Mouse (Mus musculus) heart, embryonic 14.5 days (tissue): ENCODE measurements around the gene Zfhx3. TPM values are rescaled to one million over a fixed set of nuclear protein-coding genes. Genes with fewer than 3 reads are reported as not detected.

ENCODE experiments used
- ATAC-seq: fragments of 200-750 bp; cut with Nextera tagmentation; 2 replicates; pipeline ENCODE4 v1.8.0; 2017; ENCODE audit warnings: low read depth, moderate TSS enrichment; ENCODE audit not compliant: insufficient number of reproducible peaks, insufficient read depth, low FRiP score
- H3K27ac ChIP-seq, 2 experiments: fragments of 200-500 bp in 1 of 2; fragments of 300-500 bp in 1 of 2; sonication (generic) in 1 of 2; replicated peaks in 1 of 2; 2 replicates each; pipeline ENCODE4 v1.5.1; 2012 to 2014; ENCODE audit warnings: low read depth in 2 of 2, low read length in 2 of 2, control low read depth in 1 of 2, mild to moderate bottlenecking in 1 of 2, mixed read lengths in 1 of 2; ENCODE audit not compliant: control insufficient read depth in 1 of 2, insufficient read depth in 1 of 2
- H3K27me3 ChIP-seq: fragments of 300-500 bp; sonication (generic); 2 replicates; pipeline ENCODE4 v1.6.1; 2014; ENCODE audit warnings: mild to moderate bottlenecking, low read length, control low read depth; ENCODE audit not compliant: control insufficient read depth, insufficient read depth
- H3K36me3 ChIP-seq: fragments of 300-500 bp; sonication (generic); 2 replicates; pipeline ENCODE4 v1.6.1; 2014; ENCODE audit warnings: mild to moderate bottlenecking, control low read depth, low read length, mixed read lengths; ENCODE audit not compliant: control insufficient read depth, insufficient read depth
- H3K4me1 ChIP-seq, 2 experiments: fragments of 200-500 bp in 1 of 2; fragments of 300-500 bp in 1 of 2; sonication (generic) in 1 of 2; 2 replicates each; pipeline ENCODE4 v1.6.1; 2012 to 2014; ENCODE audit warnings: low read length in 2 of 2, control low read depth in 1 of 2, mixed read lengths in 1 of 2; ENCODE audit not compliant: control insufficient read depth in 2 of 2, insufficient read depth in 2 of 2
- H3K4me2 ChIP-seq: fragments of 300-500 bp; sonication (generic); 2 replicates; pipeline ENCODE4 v1.6.1; 2014; ENCODE audit warnings: mild to moderate bottlenecking, low read length
- H3K4me3 ChIP-seq, 2 experiments: fragments of 200-500 bp in 1 of 2; fragments of 300-500 bp in 1 of 2; sonication (generic) in 1 of 2; 2 replicates each; pipeline ENCODE4 v1.5.1; 2012 to 2014; ENCODE audit warnings: low read length in 2 of 2, mild to moderate bottlenecking in 2 of 2, control low read depth in 1 of 2, low read depth in 1 of 2, moderate library complexity in 1 of 2; ENCODE audit not compliant: control insufficient read depth in 1 of 2, insufficient read depth in 1 of 2
- H3K9ac ChIP-seq: fragments of 300-500 bp; sonication (generic); 2 replicates; pipeline ENCODE4 v1.6.1; 2014; ENCODE audit warnings: mild to moderate bottlenecking, low read length
- H3K9me3 ChIP-seq: fragments of 300-500 bp; sonication (generic); 2 replicates; pipeline ENCODE4 v1.6.1; 2016; ENCODE audit warnings: low read length, control low read depth; ENCODE audit not compliant: control insufficient read depth
- WGBS: fragments of 180-500 bp; shearing (Covaris S2); extraction: QIAGEN DNeasy Blood & Tissue Kit; methylation state at CpG from one replicate; pipeline ENCODE4 v1.1.7; 2014; 5-methylcytosine and 5-hydroxymethylcytosine counted together
- polyA plus RNA-seq: library from polyadenylated mRNA; unstranded; fragments of >200 nt; fragmentation: Nextera tagmentation; extraction: Ambion mirVana; gene quantifications from 2 replicates; pipeline ENCODE4 v1.2.1, GENCODE M21; 2014

The Zfhx3 gene
- polyA plus RNA-seq, 1 experiment from 2014 or later: 6.4 TPM

DNA sequence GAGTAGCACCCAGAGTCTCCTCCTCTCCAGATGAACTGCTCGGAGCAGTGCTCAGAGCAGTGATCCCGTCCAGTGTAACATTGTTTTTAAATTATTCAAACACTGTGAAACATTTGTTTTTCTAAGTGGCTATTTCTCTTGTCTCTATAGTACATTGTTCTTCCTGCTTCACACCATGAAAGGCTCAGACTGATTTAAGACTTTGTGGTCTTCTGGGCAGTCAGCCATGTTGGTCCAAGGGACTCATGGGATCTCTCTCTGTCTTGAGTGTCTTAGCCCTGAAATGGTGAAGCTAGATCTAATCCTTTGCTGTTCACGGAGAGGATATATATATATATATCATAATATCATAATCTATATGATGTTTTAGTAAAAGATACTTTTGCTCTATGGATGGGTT lies 480.1 kb downstream of the Zfhx3 start:
- WGBS: 90% methylated on average over 3 of the region's 3 CpGs
- H3K9me3 ChIP-seq: no peaks in the 10 kb centered on the region
- no peaks in the 10 kb centered on the region for H3K27me3 ChIP-seq
- H3K4me1 ChIP-seq: no peaks in the 10 kb centered on the region; a peak in 1 of 4 replicates
- ATAC-seq: no peak
- no peaks in the 10 kb centered on the region for H3K36me3 ChIP-seq
- no peak overlapping the region for H3K4me3 ChIP-seq
- H3K9ac ChIP-seq: no peak overlapping the region
- no peak overlapping the region for H3K27ac ChIP-seq
- no peak overlapping the region for H3K4me2 ChIP-seq

DNA sequence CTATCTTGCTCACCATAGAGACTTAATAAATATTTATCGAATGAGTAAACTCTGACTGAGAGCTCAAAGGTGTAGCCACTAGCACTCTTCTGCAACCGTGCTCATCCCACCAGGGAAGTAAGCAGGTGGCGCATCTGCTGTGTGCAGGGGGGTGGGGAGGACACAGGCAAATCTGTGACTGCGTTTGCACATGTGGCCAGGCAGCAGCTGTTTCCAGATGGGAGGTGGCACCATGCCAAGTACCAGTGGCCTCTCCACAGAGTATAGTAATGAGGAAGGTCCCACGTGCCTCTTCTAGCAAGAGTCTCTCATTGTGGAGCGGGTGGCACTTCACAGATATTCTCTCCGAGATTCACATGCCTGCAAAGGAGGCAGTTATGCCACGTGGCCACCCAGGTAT lies 481.9 kb downstream of the Zfhx3 start:
- Histone ChIP-seq H3K4me3 (no peak overlapping the region), H3K9me3 (no peaks in the 10 kb centered on the region), H3K36me3 (no peaks in the 10 kb centered on the region), H3K4me1 (no peaks in the 10 kb centered on the region; a peak in 1 of 4 replicates), H3K27ac (no peak overlapping the region), H3K27me3 (no peaks in the 10 kb centered on the region), H3K4me2 (no peak overlapping the region), H3K9ac (no peak overlapping the region)
- WGBS: 69% methylated on average over 8 of the region's 8 CpGs
- no peak for ATAC-seq

DNA sequence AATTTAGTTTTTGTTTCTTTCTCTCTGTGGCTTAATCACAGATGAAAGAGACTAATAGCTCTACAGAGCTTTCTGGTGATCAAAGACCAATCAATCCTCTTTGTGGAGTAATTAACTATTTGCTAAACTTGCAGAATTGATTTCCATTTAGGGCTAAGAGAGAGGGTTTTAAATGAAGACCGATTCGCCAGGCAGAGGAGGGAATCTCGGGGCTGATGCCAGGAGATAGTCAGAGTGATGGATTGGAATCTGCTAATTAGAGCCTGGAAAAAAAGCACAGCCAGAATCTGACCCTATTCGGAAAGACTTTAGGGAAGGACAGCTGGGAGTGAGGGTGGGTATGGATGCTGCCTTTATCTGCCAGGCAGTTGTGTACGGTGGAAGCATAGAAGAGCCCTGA lies 490.9 kb downstream of the Zfhx3 start:
- no peak overlapping the region for H3K9ac ChIP-seq
- no peak overlapping the region for H3K4me2 ChIP-seq
- 63% methylated on average over 5 of the region's 5 CpGs for WGBS
- no peaks in the 10 kb centered on the region for H3K36me3 ChIP-seq
- no peaks in the 10 kb centered on the region for H3K9me3 ChIP-seq
- no peak overlapping the region for H3K27ac ChIP-seq
- H3K27me3 ChIP-seq: no peaks in the 10 kb centered on the region
- no peak for ATAC-seq
- no peaks in the 10 kb centered on the region for H3K4me1 ChIP-seq
- H3K4me3 ChIP-seq: no peak overlapping the region

DNA sequence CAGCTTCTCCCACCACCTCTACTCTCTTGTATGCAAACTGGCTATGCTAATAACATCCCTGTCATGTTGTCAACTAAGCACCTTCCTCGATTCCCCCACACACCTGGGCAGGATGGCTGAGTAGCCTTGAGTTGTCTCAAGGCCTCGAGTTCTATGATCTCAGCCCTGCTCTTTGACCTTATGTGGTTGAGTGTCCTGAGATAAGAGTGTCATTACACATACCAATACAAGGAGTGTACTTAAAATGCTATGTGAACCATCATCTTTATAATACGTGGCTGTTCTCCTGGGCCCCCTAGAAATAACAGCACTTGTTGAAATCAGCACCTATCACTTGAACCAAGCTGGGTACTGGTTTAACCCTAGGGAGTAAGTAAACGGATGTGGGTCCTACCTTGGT lies 492.1 kb downstream of the Zfhx3 start:
- H3K27ac ChIP-seq: no peak overlapping the region
- no peaks in the 10 kb centered on the region for H3K9me3 ChIP-seq
- no peak overlapping the region for H3K4me2 ChIP-seq
- H3K4me3 ChIP-seq: no peak overlapping the region
- WGBS: 34% methylated on average over 4 of the region's 4 CpGs
- ATAC-seq: no peak
- no peaks in the 10 kb centered on the region for H3K4me1 ChIP-seq
- H3K9ac ChIP-seq: no peak overlapping the region
- no peaks in the 10 kb centered on the region for H3K27me3 ChIP-seq
- no peaks in the 10 kb centered on the region for H3K36me3 ChIP-seq

DNA sequence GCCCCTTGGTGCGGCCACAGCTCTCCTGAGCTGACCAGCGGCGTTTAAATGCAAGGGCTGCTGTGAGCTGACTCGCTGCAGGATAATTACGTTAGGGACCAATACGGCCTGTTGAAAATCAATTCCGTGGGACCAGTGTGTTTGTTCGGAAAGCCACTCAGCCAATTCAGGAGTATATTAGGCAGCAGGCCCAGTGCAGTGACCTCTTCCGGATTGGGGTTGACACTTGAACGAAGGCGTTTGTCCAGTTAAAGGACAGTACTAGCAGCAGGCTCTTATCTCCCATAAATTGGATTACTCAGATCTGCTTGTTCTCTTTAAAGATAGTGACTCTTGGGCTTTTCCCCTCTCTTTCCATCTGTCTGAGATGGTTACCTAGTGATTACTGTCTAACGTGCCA lies 493.9 kb downstream of the Zfhx3 start:
- Histone ChIP-seq H3K4me3 (no peak overlapping the region), H3K36me3 (no peaks in the 10 kb centered on the region), H3K4me1 (no peaks in the 10 kb centered on the region), H3K27me3 (no peaks in the 10 kb centered on the region), H3K9ac (no peak overlapping the region), H3K9me3 (no peaks in the 10 kb centered on the region), H3K27ac (no peak overlapping the region), H3K4me2 (no peak overlapping the region)
- WGBS: 57% methylated on average over 12 of the region's 12 CpGs
- ATAC-seq: no peak

DNA sequence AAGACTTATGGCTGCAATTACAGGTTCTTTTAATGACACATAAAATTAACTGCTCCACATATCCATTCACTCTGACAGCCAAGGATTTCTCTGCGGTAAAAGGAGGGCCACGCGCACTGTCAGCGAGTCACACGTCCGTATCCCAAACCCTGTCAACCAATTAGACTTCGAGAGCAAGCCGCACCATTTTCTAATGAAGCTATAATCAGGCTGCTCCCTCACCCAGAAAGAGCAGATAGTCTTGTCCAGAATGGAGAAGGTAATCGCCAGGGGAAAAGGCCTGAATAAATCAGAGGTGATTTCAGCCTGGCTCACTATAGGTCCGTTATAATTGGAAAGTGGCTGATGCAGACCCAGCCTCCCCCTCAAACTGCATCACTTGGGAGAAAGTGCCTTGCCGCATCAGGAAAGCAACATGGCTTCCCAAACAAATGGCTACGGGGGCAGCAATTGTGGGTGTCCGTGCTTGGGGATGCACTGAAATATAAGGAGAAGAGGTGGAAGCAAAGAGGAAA lies 494.9 kb downstream of the Zfhx3 start:
- Histone ChIP-seq H3K9ac (no peak overlapping the region), H3K27ac (no peak overlapping the region), H3K36me3 (no peaks in the 10 kb centered on the region), H3K4me2 (no peak overlapping the region), H3K4me1 (no peaks in the 10 kb centered on the region), H3K27me3 (no peaks in the 10 kb centered on the region), H3K4me3 (no peak overlapping the region), H3K9me3 (no peaks in the 10 kb centered on the region)
- 89% methylated on average over 13 of the region's 13 CpGs for WGBS
- no peak for ATAC-seq

DNA sequence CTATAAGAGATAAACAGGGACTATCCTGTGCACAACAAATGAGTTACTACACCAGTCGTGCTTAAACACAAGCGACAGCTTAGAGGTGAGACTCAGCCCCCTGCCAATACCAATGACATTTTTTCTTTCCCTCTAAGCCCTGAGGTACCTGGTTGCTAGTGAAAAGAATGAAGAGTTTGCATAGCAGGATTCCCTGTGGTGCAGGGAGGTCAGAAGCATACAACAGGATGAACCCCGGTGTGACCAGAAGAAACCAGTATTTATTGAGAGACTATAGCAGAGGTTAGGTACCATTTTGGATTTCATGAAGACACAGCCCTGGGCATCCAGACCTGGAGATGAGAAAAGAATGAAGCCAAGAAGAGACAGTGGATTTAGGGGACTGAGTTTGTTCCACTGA lies 498.0 kb downstream of the Zfhx3 start:
- ATAC-seq: no peak

DNA sequence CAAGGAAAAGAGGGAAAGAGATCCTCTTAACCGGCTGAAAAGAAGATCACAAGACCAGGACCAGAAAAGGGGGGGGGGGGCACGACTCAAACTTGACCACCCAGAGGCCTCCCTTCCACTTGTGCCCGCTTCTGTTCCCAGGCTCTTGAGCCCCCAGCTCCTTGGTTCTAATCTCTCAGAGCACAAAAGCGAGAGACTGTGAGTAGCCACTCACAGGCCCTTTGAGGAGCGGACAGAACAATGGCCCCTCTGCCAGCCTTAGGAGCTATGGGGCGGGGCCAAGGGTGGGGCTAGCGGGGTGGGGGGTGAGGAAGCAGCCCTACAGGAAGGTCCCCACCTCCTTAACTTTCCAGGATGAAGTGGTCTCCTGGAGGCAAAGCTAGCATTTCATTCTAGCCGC lies 508.4 kb downstream of the Zfhx3 start:
- Histone ChIP-seq H3K36me3 (no peaks in the 10 kb centered on the region), H3K4me1 (no peaks in the 10 kb centered on the region), H3K27me3 (no peaks in the 10 kb centered on the region), H3K27ac (no peak overlapping the region), H3K9ac (no peak overlapping the region), H3K9me3 (no peaks in the 10 kb centered on the region), H3K4me2 (peak overlapping the region; percentile 34; the same call in 1 of the 2 replicates), H3K4me3 (no peak overlapping the region)
- ATAC-seq: no peak
- WGBS: 29% methylated on average over 8 of the region's 8 CpGs

More for the DNA sequence above, 498.0 kb downstream of the Zfhx3 start:
- Histone ChIP-seq H3K27ac (no peak overlapping the region), H3K9ac (no peak overlapping the region), H3K27me3 (no peaks in the 10 kb centered on the region), H3K4me3 (no peak overlapping the region), H3K4me2 (no peak overlapping the region), H3K9me3 (no peaks in the 10 kb centered on the region), H3K36me3 (no peaks in the 10 kb centered on the region), H3K4me1 (no peaks in the 10 kb centered on the region)
- 54% methylated on average over 3 of the region's 3 CpGs for WGBS
